Mouse (Mus musculus): ENCODE data around the gene Gm8947.
"Not testable (repeated sequence)": the region's sequence is repeated elsewhere in the genome, so short reads cannot be mapped to it uniquely, and the experiment has no call there.

- TF ChIP-seq POLR2A (IDR thresholded peaks at IDR 0.05; ENCODE audit: low read depth, low read length); CTCF (IDR thresholded peaks at IDR 0.05; ENCODE audit: extremely low read depth, insufficient read length, insufficient replicate concordance, low read depth, low read length): not testable (repeated sequence)
Observed at GRCm38 (mm10) chr1:151209824-151210355, 17.7 kb downstream of the Gm8947 start, which contains the start of gene Gm47996.
